Mouse (Mus musculus) T-helper 17 cell (primary cell): ENCODE data around the gene Foxa2.

ENCODE experiments used
- in situ Hi-C, 2 experiments: fragments of 300-600 bp; cut with MboI, MseI; formaldehyde crosslinking; loops; 1 replicate in 1 of 2; 2 replicates in 1 of 2; pipeline ENCODE4 v1.15.1; 2025; ENCODE audit warnings: high pct_unique_total_duplicates in 2 of 2

Foxa2 gene

DNA sequence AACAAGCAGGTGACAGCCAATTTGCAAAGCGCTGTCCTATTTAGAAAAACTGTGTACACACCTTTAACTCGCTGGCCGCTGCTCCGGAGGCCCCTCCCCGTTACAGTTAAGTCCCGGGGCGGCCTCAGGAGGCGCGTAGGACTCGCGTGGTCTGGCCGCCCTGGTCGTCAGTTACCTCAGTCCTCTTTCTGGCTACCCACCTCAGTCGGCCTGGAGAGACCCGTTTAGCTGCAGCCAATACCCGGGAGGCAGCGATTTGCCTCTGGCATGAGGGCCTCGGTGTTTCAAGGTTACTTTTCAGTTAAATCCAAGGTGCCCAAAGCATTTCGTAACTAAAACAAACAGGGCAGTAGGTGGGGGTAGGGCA is at the start of gene Foxa2:
Foxa2 (minus strand) TSS at position 171 of the 367 bp plus-strand sequence.
- in situ Hi-C loops, result no loop called here

DNA sequence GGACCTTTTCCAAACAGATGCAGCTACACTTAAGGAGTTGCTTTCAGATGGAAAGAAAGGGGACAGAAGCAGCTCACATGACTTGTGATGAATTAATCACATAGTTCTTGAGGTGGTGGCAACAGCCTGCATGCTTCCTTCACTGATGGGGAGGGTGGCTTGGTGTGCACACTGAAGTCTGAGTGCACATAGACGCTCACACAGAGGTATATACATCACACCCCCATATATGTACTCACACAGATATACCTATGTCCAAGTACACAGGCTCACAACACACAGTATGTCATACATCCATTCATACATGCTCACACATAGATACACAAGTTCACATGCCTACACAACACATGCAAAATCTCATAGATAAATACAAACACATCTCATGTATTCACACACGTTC is 45.3 kb upstream of the Foxa2 start:
- in situ Hi-C loops, result no loop called here

- in situ Hi-C loops, result no loop called here
Observed at GRCm38 (mm10) chr2:148091657-148092056, 44.9 kb upstream of the Foxa2 start.

DNA sequence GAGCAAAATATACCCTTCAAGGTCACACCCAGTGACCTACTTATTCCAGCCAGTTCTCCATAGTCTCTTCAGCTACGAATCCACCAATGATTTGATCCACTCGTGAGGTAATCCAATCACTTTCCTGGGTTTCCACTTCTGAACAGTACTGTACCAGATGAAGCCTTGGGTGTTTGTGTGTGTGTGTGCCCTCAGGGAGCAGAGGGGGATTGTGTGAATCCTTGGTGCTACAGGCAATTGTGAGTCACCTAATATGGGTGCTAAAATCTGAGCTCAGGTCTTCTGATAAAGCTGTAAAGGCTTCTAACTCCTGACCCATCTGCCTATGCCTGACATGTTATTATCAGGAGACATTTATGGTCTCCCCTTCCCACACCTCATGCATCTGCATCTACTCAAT is 43.3 kb upstream of the Foxa2 start:
- in situ Hi-C loops, result no loop called here

GRCm38 (mm10) chr2:148085529-148085928 is 38.8 kb upstream of the Foxa2 start:
- in situ Hi-C loops, result loop anchor here in 1 of 2 experiments (10.0 kb wide), 1 partner anchor 281 kb away; no protein-coding TSS in a partner anchor

- in situ Hi-C loops, result loop anchor here in 1 of 2 experiments (10.0 kb wide), 1 partner anchor 280 kb away; no protein-coding TSS in a partner anchor
Observed at GRCm38 (mm10) chr2:148085126-148085525, 38.4 kb upstream of the Foxa2 start.

- in situ Hi-C loops, result loop anchor here in 1 of 2 experiments (10.0 kb wide), 1 partner anchor 277 kb away; no protein-coding TSS in a partner anchor
Observed at GRCm38 (mm10) chr2:148082283-148082682, 35.5 kb upstream of the Foxa2 start.

DNA sequence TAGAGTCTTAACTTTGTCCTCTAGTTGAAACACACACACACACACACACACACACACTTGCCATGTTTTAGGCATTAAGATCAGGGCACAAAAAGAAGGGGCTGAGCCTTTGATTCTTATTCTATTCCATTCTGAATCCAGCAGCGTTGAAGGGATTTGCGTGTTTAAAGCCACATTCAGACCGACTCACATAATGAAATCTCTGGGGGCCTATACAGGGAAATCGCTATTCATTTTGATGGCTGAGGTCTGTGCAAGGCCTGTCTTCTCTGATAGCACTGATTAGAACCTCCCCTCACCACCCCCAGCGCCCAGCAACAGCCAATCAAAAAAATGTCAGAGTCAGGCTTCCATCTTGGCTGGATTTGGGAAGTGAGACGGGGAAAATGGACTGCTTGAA is 13.9 kb upstream of the Foxa2 start:
- in situ Hi-C loops, result no loop called here

- in situ Hi-C loops, result no loop called here
Observed at GRCm38 (mm10) chr2:148053411-148053810, 6.6 kb upstream of the Foxa2 start.

GRCm38 (mm10) chr2:148048484-148049129 is 1.8 kb upstream of the Foxa2 start:
- in situ Hi-C loops, result no loop called here

DNA sequence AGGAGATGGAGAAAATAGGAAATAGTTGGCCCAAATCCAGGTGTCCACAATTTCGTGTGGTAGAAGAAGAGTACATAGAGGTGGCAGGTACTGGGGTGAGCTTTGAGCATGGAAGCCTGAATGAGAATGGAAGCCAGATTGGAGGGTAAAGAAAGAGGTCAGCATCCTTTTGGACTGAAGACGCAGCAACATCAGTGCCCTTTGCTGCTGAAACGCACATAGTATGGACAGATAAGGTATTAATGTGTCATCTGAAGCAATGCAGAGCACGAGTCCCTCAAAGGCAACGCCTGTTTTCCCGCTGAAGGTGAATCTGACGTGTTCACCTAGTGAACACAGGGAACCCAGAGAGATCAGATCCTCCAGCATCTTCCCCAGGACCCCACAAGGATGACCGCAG is 842 bp upstream of the Foxa2 start:
- in situ Hi-C loops, result no loop called here

- in situ Hi-C loops, result no loop called here
Observed at GRCm38 (mm10) chr2:148045937-148046798, 601 bp downstream of the Foxa2 start.

GRCm38 (mm10) chr2:148045543-148045936 is 1.2 kb downstream of the Foxa2 start:
- in situ Hi-C loops, result no loop called here

GRCm38 (mm10) chr2:148044877-148045539 is 1.8 kb downstream of the Foxa2 start:
- in situ Hi-C loops, result no loop called here

- in situ Hi-C loops, result no loop called here
Observed at GRCm38 (mm10) chr2:148043976-148044876, 2.5 kb downstream of the Foxa2 start.

DNA sequence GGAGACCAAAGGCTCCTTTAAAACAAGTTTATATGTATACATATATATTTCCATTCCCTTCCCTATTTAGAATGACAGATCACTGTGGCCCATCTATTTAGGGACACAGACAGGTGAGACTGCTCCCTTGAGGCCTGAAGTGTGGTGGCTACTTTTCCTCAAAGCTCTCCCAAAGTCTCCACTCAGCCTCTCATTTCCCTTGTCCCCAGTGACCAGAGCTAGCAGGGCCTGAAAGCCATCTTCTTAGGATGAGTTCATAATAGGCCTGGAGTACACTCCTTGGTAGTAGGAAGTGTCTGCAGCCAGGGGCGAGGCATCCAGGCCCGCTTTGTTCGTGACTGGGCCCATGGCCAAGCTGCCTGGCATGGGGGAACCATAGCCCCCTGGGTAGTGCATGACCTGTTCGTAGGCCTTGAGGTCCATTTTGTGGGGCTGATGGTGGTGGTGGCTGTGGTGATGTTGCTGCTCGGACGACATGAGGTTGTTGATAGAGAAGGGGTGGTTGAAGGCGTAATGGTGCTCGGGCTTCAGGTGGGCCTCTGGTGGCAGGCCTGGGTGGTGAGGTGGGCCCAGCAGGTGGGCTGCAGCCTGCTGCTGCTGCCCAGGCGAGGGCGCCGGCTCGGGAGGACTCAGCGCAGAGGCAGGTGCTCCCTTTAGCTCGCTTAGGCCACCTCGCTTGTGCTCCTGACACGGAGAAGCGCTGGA is 3.3 kb downstream of the Foxa2 start:
- in situ Hi-C loops, result no loop called here

- in situ Hi-C loops, result no loop called here
Observed at GRCm38 (mm10) chr2:148042126-148042640, 4.6 kb downstream of the Foxa2 start.

DNA sequence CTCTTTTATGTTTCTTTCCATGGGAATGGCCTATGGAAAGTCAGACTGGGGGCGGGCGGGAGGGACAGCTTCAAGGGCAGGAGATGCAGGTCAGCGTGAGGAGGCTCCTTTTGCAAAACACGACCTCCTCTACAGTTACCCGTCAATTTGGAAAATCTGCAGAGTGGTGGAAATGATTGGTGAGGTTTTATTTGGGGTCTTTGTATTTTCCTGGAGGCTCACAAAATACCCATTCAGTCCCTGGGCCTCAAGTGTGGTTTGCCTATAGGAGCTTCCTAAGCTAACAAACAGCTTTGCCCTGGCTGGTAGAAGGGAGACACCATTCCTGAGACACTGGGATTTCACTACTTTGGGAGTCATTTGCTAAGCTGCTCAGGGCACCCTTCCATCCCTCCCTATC is 5.4 kb downstream of the Foxa2 start:
- in situ Hi-C loops, result no loop called here

GRCm38 (mm10) chr2:148040236-148041121 is 6.3 kb downstream of the Foxa2 start:
- in situ Hi-C loops, result no loop called here
